Mouse (Mus musculus) MEL (cell line): ENCODE measurements around the gene Gemin2. TPM values are rescaled to one million over a fixed set of nuclear protein-coding genes. Genes with fewer than 3 reads are reported as not detected.
A peak's percentile ranks its signal among the peaks of the same experiment; 100 is the strongest.

Experiments
- DNase-seq: peaks from one replicate; pipeline ENCODE4 v3.0.0; 2011; ENCODE audit warnings: low read depth, low spot score
- H3K27ac ChIP-seq: 2 replicates; pipeline ENCODE4 v1.5.1; 2012; ENCODE audit warnings: low read depth, mild to moderate bottlenecking, control low read depth, low read length, moderate library complexity; ENCODE audit not compliant: control insufficient read depth
- H3K27me3 ChIP-seq, 2 experiments: fragments of 150-350 bp in 1 of 2; sonication (generic) in 1 of 2; 2 replicates each; pipeline ENCODE4 v1.6.1; 2012; ENCODE audit warnings: low read length in 2 of 2, mild to moderate bottlenecking in 2 of 2, improper control_type of control experiment in 1 of 2, moderate library complexity in 1 of 2; ENCODE audit not compliant: insufficient read depth in 2 of 2, control insufficient read depth in 1 of 2
- H3K36me3 ChIP-seq, 2 experiments: 2 replicates each; pipeline ENCODE4 v1.6.1; 2012 to 2014; ENCODE audit warnings: low read length in 2 of 2, improper control_type of control experiment in 1 of 2, inconsistent platforms in 1 of 2, mild to moderate bottlenecking in 1 of 2; ENCODE audit not compliant: insufficient read depth in 2 of 2, control insufficient read depth in 1 of 2
- H3K4me1 ChIP-seq, 2 experiments: fragments of 150-350 bp in 1 of 2; sonication (generic) in 1 of 2; 2 replicates each; pipeline ENCODE4 v1.6.1; 2012; ENCODE audit warnings: low read length in 2 of 2, improper control_type of control experiment in 1 of 2, mild to moderate bottlenecking in 1 of 2; ENCODE audit not compliant: insufficient read depth in 2 of 2, control insufficient read depth in 1 of 2
- H3K4me3 ChIP-seq, 2 experiments: fragments of 150-350 bp in 1 of 2; sonication (generic) in 1 of 2; 2 replicates each; pipeline ENCODE4 v1.5.1; 2012; ENCODE audit warnings: low read depth in 2 of 2, low read length in 2 of 2, mild to moderate bottlenecking in 2 of 2, moderate library complexity in 2 of 2, control low read depth in 1 of 2, improper control_type of control experiment in 1 of 2; ENCODE audit not compliant: control insufficient read depth in 1 of 2, insufficient read depth in 1 of 2
- H3K79me2 ChIP-seq: 2 replicates; pipeline ENCODE4 v1.6.1; 2012; ENCODE audit warnings: mild to moderate bottlenecking, low read length, moderate library complexity; ENCODE audit not compliant: control insufficient read depth, poor library complexity, insufficient read depth
- H3K9ac ChIP-seq: 2 replicates; pipeline ENCODE4 v1.6.1; 2012; ENCODE audit warnings: low read depth, mild to moderate bottlenecking, control low read depth, low read length, moderate library complexity; ENCODE audit not compliant: control insufficient read depth, poor library complexity, severe bottlenecking
- H3K9me3 ChIP-seq: fragments of 150-350 bp; sonication (generic); replicated peaks from 2 replicates; pipeline ENCODE4 v1.6.1; 2012; ENCODE audit warnings: mild to moderate bottlenecking, low read length, improper control_type of control experiment, moderate library complexity; ENCODE audit not compliant: insufficient read depth
- BHLHE40 ChIP-seq: IDR thresholded peaks from 2 replicates; pipeline ENCODE4 v1.6.1; 2012; ENCODE audit warnings: low read depth, mild to moderate bottlenecking, inconsistent platforms, low read length, improper control_type of control experiment, borderline replicate concordance
- CHD1 ChIP-seq: IDR thresholded peaks from 2 replicates; pipeline ENCODE4 v1.6.1; 2012; ENCODE audit warnings: low read depth, mild to moderate bottlenecking, inconsistent platforms, low read length, improper control_type of control experiment
- CHD2 ChIP-seq: IDR thresholded peaks from 2 replicates; pipeline ENCODE4 v1.6.1; 2011; ENCODE audit warnings: low read length, improper control_type of control experiment
- CTCF ChIP-seq, 3 experiments: IDR thresholded peaks in 2 of 3; conservative IDR thresholded peaks in 1 of 3; 2 replicates each; pipeline ENCODE4 v1.5.1; 2011 to 2012; ENCODE audit warnings: low read length in 3 of 3, low read depth in 2 of 3, mild to moderate bottlenecking in 2 of 3, improper control_type of control experiment in 1 of 3, inconsistent platforms in 1 of 3, mixed read lengths in 1 of 3, moderate library complexity in 1 of 3; ENCODE audit not compliant: control insufficient read depth in 1 of 3, insufficient read depth in 1 of 3, poor library complexity in 1 of 3, severe bottlenecking in 1 of 3
- E2F4 ChIP-seq: IDR thresholded peaks from 2 replicates; pipeline ENCODE4 v1.6.1; 2011; ENCODE audit warnings: low read depth, low read length, improper control_type of control experiment, borderline replicate concordance
- ELF1 ChIP-seq: IDR thresholded peaks from 2 replicates; pipeline ENCODE4 v1.6.1; 2014; ENCODE audit warnings: low read depth, mild to moderate bottlenecking, inconsistent platforms, low read length, improper control_type of control experiment, moderate library complexity
- EP300 ChIP-seq, 2 experiments: IDR thresholded peaks; 2 replicates each; pipeline ENCODE4 v1.6.1; 2011; ENCODE audit warnings: improper control_type of control experiment in 2 of 2, low read length in 2 of 2, low read depth in 1 of 2, mild to moderate bottlenecking in 1 of 2
- ETS1 ChIP-seq: IDR thresholded peaks from 2 replicates; pipeline ENCODE4 v1.6.1; 2012; ENCODE audit warnings: low read depth, mild to moderate bottlenecking, inconsistent platforms, low read length, improper control_type of control experiment, moderate library complexity
- GABPA ChIP-seq: IDR thresholded peaks from 2 replicates; pipeline ENCODE4 v1.6.1; 2012; ENCODE audit warnings: low read depth, mild to moderate bottlenecking, inconsistent platforms, low read length, improper control_type of control experiment, moderate library complexity
- GATA1 ChIP-seq: IDR thresholded peaks from 2 replicates; pipeline ENCODE4 v1.6.1; 2011; ENCODE audit warnings: low read depth, low read length, improper control_type of control experiment
- HCFC1 ChIP-seq: IDR thresholded peaks from 2 replicates; pipeline ENCODE4 v1.6.1; 2012; ENCODE audit warnings: low read depth, mild to moderate bottlenecking, inconsistent platforms, low read length, improper control_type of control experiment, moderate library complexity
- MAX ChIP-seq: IDR thresholded peaks from 2 replicates; pipeline ENCODE4 v1.6.1; 2011; ENCODE audit warnings: low read length, improper control_type of control experiment
- MAZ ChIP-seq: IDR thresholded peaks from 2 replicates; pipeline ENCODE4 v1.6.1; 2012; ENCODE audit warnings: low read depth, mild to moderate bottlenecking, inconsistent platforms, low read length, improper control_type of control experiment
- MXI1 ChIP-seq: IDR thresholded peaks from 2 replicates; pipeline ENCODE4 v1.6.1; 2011; ENCODE audit warnings: mild to moderate bottlenecking, low read depth, low read length, improper control_type of control experiment
- MYB ChIP-seq: IDR thresholded peaks from 2 replicates; pipeline ENCODE4 v1.6.1; 2011; ENCODE audit warnings: mild to moderate bottlenecking, low read depth, low read length, improper control_type of control experiment
- MYC ChIP-seq: IDR thresholded peaks from 2 replicates; pipeline ENCODE4 v1.6.1; 2011; ENCODE audit warnings: low read depth, mild to moderate bottlenecking, low read length, improper control_type of control experiment, moderate library complexity
- NELFE ChIP-seq: IDR thresholded peaks from 2 replicates; pipeline ENCODE4 v1.6.1; 2011; ENCODE audit warnings: low read depth, low read length, improper control_type of control experiment
- NRF1 ChIP-seq: IDR thresholded peaks from 2 replicates; pipeline ENCODE4 v1.6.1; 2014; ENCODE audit warnings: low read depth, mild to moderate bottlenecking, inconsistent platforms, low read length, improper control_type of control experiment, moderate library complexity; ENCODE audit not compliant: poor library complexity, insufficient read depth, severe bottlenecking
- POLR2A ChIP-seq, 2 experiments: IDR thresholded peaks; 2 replicates each; pipeline ENCODE4 v1.6.1; 2011 to 2012; ENCODE audit warnings: low read length in 2 of 2, mild to moderate bottlenecking in 2 of 2, control low read depth in 1 of 2, improper control_type of control experiment in 1 of 2, low read depth in 1 of 2, moderate library complexity in 1 of 2; ENCODE audit not compliant: control insufficient read depth in 1 of 2, insufficient read depth in 1 of 2, poor library complexity in 1 of 2
- POLR2AphosphoS2 ChIP-seq: IDR thresholded peaks from 2 replicates; pipeline ENCODE4 v1.6.1; 2011; ENCODE audit warnings: low read length, improper control_type of control experiment
- POLR2AphosphoS5 ChIP-seq: IDR thresholded peaks from 2 replicates; pipeline ENCODE4 v1.6.1; 2012; ENCODE audit warnings: low read depth, borderline replicate concordance, mild to moderate bottlenecking, inconsistent platforms, low read length, moderate library complexity, mixed read lengths
- SIN3A ChIP-seq: IDR thresholded peaks from 2 replicates; pipeline ENCODE4 v1.6.1; 2012; ENCODE audit warnings: low read length, improper control_type of control experiment, inconsistent platforms
- SMC3 ChIP-seq: IDR thresholded peaks from 2 replicates; pipeline ENCODE4 v1.6.1; 2011; ENCODE audit warnings: low read depth, low read length, improper control_type of control experiment
- TBP ChIP-seq: IDR thresholded peaks from 2 replicates; pipeline ENCODE4 v1.8.0; 2011; ENCODE audit warnings: low read depth, low read length, improper control_type of control experiment
- TCF12 ChIP-seq: IDR thresholded peaks from 2 replicates; pipeline ENCODE4 v1.6.1; 2014; ENCODE audit warnings: low read depth, mild to moderate bottlenecking, inconsistent platforms, low read length, improper control_type of control experiment, moderate library complexity
- USF1 ChIP-seq: IDR thresholded peaks from 2 replicates; pipeline ENCODE4 v1.6.1; 2014; ENCODE audit warnings: low read depth, mild to moderate bottlenecking, inconsistent platforms, low read length, improper control_type of control experiment, moderate library complexity
- USF2 ChIP-seq, 2 experiments: IDR thresholded peaks; 2 replicates each; pipeline ENCODE4 v1.6.1; 2011 to 2012; ENCODE audit warnings: improper control_type of control experiment in 2 of 2, low read length in 2 of 2, borderline replicate concordance in 1 of 2, inconsistent platforms in 1 of 2, low read depth in 1 of 2, mild to moderate bottlenecking in 1 of 2; ENCODE audit not compliant: insufficient read depth in 1 of 2
- ZKSCAN1 ChIP-seq: IDR thresholded peaks from 2 replicates; pipeline ENCODE4 v1.6.1; 2012; ENCODE audit warnings: low read depth, mild to moderate bottlenecking, inconsistent platforms, low read length, improper control_type of control experiment, moderate library complexity
- ZMIZ1 ChIP-seq: IDR thresholded peaks from 2 replicates; pipeline ENCODE4 v1.6.1; 2012; ENCODE audit warnings: low read depth, mild to moderate bottlenecking, inconsistent platforms, low read length, improper control_type of control experiment, moderate library complexity
- polyA plus RNA-seq, 2 experiments: library from polyadenylated mRNA; stranded (reverse) in 1 of 2; unstranded in 1 of 2; fragments of >175 nt in 1 of 2; fragments of >200 nt in 1 of 2; gene quantifications; 2 replicates each; pipeline versions ENCODE4 v1.2.1 to v1.2.4; 2012; ENCODE audit warnings: low replicate concordance in 2 of 2, low read depth in 1 of 2; ENCODE audit not compliant: insufficient read length in 2 of 2, insufficient read depth in 1 of 2, missing spikeins in 1 of 2
- total RNA-seq: library from RNA; depleted of rRNA; stranded (reverse); fragments of 300-350 nt; gene quantifications from 2 replicates; pipeline ENCODE4 v1.2.3, GENCODE M21; 2012; rRNA removed

Gene Gemin2
- total RNA-seq (17.7 and 18.4 TPM in 2 replicates), polyA plus RNA-seq (10 to 100 TPM in 1 of 2 experiments, not detected in 1; 19.5 TPM)

- peak within 1 kb of the TSS; percentile 73 to 78 for H3K4me3 ChIP-seq
- H3K36me3 ChIP-seq: peaks cover under 1 to 11% of the 10 kb centered on the region in 2 experiments
- H3K79me2 ChIP-seq: peaks cover 8% of the 10 kb centered on the region
- peak within 1 kb of the TSS; percentile 86 for H3K9ac ChIP-seq
- DNase-seq: peak; percentile 97
- no peaks in the 10 kb centered on the region for H3K9me3 ChIP-seq
- H3K4me1 ChIP-seq: peaks cover 3 to 5% of the 10 kb centered on the region in 2 experiments; a peak in 3 of 4 replicates
- no peaks in the 10 kb centered on the region for H3K27me3 ChIP-seq
- peak within 1 kb of the TSS; percentile 87 for H3K27ac ChIP-seq
- TF ChIP-seq CHD2 (no peak), MAZ (no peak), GATA1 (no peak), ETS1 (peak; percentile 50; the same call in 1 of the 2 replicates), ZMIZ1 (peak; percentile 77), POLR2AphosphoS5 (peak; percentile 57; the same call in 1 of the 2 replicates), MYC (peak; percentile 21; the same call in 1 of the 2 replicates), NELFE (peak; percentile 98), TCF12 (peak; percentile 52), MYB (no peak), ZKSCAN1 (no peak), USF2 (IDR thresholded peaks at IDR 0.05; ENCODE audit: borderline replicate concordance in 1 of 2, insufficient read depth in 1 of 2, low read depth in 1 of 2, low read length in 2 of 2) (no peak), USF1 (no peak), SMC3 (no peak), POLR2A (IDR thresholded peaks at IDR 0.05; ENCODE audit: control insufficient read depth in 1 of 2, insufficient read depth in 1 of 2, low read depth in 1 of 2, low read length in 2 of 2, poor library complexity in 1 of 2) (peak; percentile 95 to 99), NRF1 (peak; percentile 78), GABPA (no peak), HCFC1 (peak; percentile 86), EP300 (IDR thresholded peaks at IDR 0.05; ENCODE audit: low read depth in 1 of 2, low read length in 2 of 2) (no peak), E2F4 (peak; percentile 38; the same call in 1 of the 2 replicates), BHLHE40 (no peak), SIN3A (peak; percentile 93), POLR2AphosphoS2 (peak; percentile 96; the same call in 1 of the 2 replicates), TBP (peak; percentile 93), CTCF (IDR thresholded peaks at IDR 0.05 in 2 of 3, conservative IDR thresholded peaks at IDR 0.05 in 1 of 3; ENCODE audit: control insufficient read depth in 1 of 3, insufficient read depth in 1 of 3, low read depth in 2 of 3, low read length in 3 of 3, poor library complexity in 1 of 3, severe bottlenecking in 1 of 3) (0 out of 6 replicates have a peak, but pooled peaks of 1 of the 3 experiments have one; percentile 0), MAX (peak; percentile 74), CHD1 (0 out of 2 replicates have a peak, but pooled peaks have one; percentile 11), MXI1 (peak; percentile 84), ELF1 (peak; percentile 37; the same call in 1 of the 2 replicates)
Measured at GRCm38 (mm10) chr12:59013234-59013633, at the start of gene Gemin2. Gene Gemin2 (plus strand): TSS chr12:59013393.
